In genomic region chr14:8255076-8255729, GRCm38 (mm10) we compare ENCODE assay signal across 7 mouse cellular contexts. TPM values are rescaled to one million over a fixed set of nuclear protein-coding genes. Genes with fewer than 3 reads are reported as not detected.
DNase-seq lines count a peak whose midpoint lies in the region; ATAC-seq and TF ChIP-seq lines count a peak whose summit lies in the region.

No protein-coding gene starts in this region.

- H3K4me2 ChIP-seq in lung, postnatal 0 days (replicated peaks; ENCODE audit: low read depth, low read length): no peak overlapping the region

- TF ChIP-seq CTCF in lung, postnatal 0 days (IDR thresholded peaks at IDR 0.05): peak; percentile 76

- H3K27me3 ChIP-seq in lung, postnatal 0 days (replicated peaks; ENCODE audit: insufficient read depth, low read length): no peaks in the 10 kb centered on the region

- WGBS in lung, postnatal 0 days: 61% methylated on average over 7 of the region's 7 CpGs

- no peak for TF ChIP-seq EP300 in lung, postnatal 0 days (IDR thresholded peaks at IDR 0.05)

- ATAC-seq in lung, postnatal 0 days: peak; percentile 39; the same call in 1 of the 2 replicates

- H3K4me3 ChIP-seq in lung, postnatal 0 days (ENCODE audit: low read depth, low read length): no peak overlapping the region

- peaks cover 4% of the 10 kb centered on the region; the same call in 1 of the 2 replicates for H3K4me1 ChIP-seq in lung, postnatal 0 days (ENCODE audit: insufficient read depth, low read depth, low read length)

- DNase-seq in CD4-positive, CD25-positive, alpha-beta regulatory T cell, adult 2 months (ENCODE audit: low read depth, low spot score): peak; percentile 60
- peak; percentile 49 for DNase-seq in R1 (ENCODE audit: low read depth, low spot score)
- DNase-seq in cerebellum, postnatal 14 days: peak; percentile 69 to 84
- peak; percentile 16 to 42 for DNase-seq in heart, adult 9 months (ENCODE audit: low spot score in 2 of 2)
- DNase-seq in kidney, postnatal 4 days: peak; percentile 77 to 83
- peak; percentile 75 for DNase-seq in lung, postnatal 0 days (ENCODE audit: low spot score)
- DNase-seq in right cerebral cortex, postnatal 10 days (ENCODE audit: low spot score in 2 of 2): peak; percentile 68 to 78

- no peak overlapping the region for H3K27ac ChIP-seq in lung, postnatal 0 days (ENCODE audit: low read length)

- no peaks in the 10 kb centered on the region for H3K9me3 ChIP-seq in lung, postnatal 0 days (ENCODE audit: low read length)

- H3K36me3 ChIP-seq in lung, postnatal 0 days (ENCODE audit: insufficient read depth, low read length): no peaks in the 10 kb centered on the region

- H3K9ac ChIP-seq in lung, postnatal 0 days (replicated peaks; ENCODE audit: low read depth): no peak overlapping the region

RNA-seq across cellular contexts. Expression of gene Acox2, which starts 4.0 kb away (rescaled TPM):
- 6.3 and 7.2 TPM in 2 replicates for polyA plus RNA-seq in lung, postnatal 0 days (2015; fragmentation: Nextera tagmentation; extraction: Ambion mirVana)

RNA-seq across cellular contexts. Expression of gene Kctd6, which starts 41.3 kb away (rescaled TPM):
- 18.5 and 19.5 TPM in 2 replicates for polyA plus RNA-seq in lung, postnatal 0 days (2015; fragmentation: Nextera tagmentation; extraction: Ambion mirVana)

Comparison
In these comparisons a context has a peak if more than half of its experiments do, and no peak if none do; other contexts are left out.
1. DNase-seq: peak in every context shown above with its lines; median percentile 80 in kidney, postnatal 4 days; 76 in cerebellum, postnatal 14 days; 75 in lung, postnatal 0 days; 73 in right cerebral cortex, postnatal 10 days; 60 in CD4-positive, CD25-positive, alpha-beta regulatory T cell, adult 2 months; 49 in R1; 29 in heart, adult 9 months.